Mouse (Mus musculus): ENCODE results near the gene Nxn.

Gene Nxn

DNA sequence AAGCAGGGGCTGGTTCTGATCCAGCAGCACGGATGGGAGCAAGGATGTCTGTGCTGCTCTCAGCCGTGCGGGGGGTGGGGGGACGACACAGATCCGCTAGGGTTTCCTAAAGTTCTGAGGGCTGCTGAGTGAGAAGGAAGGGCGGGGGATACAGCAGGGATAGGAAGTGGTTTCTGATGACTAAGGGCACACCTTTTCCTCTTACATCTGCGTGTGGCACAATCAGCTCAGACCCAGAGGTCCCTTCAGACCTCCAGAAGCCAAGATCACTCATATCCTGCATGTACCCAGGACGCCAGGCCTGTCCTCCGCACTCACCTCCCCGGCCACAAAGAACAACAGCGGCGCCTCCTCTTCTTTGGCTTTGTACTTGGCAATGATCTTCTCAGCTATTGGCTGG lies 137.7 kb downstream of the Nxn start:
- DNase-seq (ENCODE audit: low spot score in 2 of 2), result no peak

DNA sequence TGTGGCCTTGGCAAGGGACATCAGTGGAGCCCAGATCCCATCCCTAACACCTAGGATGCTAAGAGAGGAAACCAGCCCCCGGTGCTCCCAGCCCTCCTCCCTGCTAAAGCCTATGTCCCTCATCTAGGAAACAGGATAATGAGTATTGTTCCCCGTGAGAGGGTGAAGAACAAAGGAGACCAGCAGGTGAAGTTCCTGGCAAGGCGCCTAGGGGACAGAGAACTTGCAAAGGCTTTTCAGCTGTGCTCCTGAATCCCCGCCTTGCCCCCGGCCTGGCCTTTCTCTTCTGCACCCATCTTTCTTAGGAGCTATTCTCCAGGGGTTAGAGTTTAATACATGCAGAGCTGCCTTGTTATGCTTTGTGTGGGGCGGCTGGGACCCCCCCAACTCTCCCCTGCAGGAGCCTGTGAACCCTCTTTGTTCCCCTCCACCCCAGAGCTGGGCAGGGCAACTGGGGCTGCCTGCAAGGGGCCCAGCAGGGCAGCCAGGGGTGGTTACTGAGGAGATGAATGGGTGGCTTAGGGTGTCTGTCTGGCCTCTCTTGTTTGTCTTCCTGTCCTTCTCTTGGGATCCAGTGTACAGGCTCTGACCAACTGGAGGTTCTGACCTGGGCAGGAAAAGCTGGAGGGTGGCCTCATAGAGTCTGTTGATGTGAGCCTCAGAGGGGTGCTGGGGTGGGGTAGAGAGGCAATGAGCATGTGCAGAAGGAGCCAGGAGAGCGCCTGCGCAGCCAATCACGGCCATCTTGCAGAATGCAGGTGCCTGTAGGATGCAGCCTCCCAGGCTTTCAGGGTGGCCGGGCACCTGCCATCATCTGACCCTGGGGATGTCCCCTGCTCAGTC lies 138.5 kb downstream of the Nxn start:
- no peak for DNase-seq (ENCODE audit: low spot score in 2 of 2)

DNA sequence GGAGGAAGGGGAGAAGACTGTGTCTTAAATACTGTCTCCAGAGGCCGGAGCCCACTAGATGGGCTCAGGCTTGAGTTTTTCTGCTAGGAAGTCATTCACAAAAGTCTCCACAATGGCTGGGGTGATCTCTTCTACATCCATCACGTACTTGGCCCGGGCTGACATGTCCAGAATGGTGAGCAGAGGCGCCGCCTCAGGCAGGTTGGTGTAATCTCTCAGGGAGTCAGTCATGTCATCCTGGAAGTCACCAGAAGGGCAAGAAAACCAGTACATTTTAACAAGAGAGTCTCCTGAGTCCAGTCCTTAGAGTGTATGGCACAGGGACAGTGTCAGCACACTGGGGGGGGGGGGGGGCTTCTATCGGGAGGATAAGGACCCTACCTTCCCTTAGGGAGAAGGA lies 140.4 kb downstream of the Nxn start:
- no peak for DNase-seq (ENCODE audit: low spot score in 2 of 2)

DNA sequence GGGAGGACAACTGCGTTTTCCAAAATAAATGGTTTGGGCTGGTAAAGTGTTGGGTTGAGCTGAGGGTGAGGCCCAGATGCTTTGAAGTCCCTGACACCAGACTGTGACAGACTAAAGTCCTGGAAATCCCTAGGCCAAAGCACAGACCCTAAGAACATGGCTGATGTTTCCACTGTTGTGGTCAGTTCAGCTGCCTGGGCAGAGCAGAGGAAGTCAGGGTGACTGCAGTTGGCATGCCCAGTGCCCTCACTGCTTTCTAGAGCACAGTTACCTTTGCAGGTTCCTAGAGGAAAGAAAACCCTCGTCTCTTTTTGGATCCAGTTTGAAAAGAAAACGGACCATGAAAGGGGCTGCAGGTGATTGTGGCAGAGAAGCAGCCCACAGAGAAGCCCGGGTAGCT lies 141.6 kb downstream of the Nxn start:
- DNase-seq (ENCODE audit: low spot score in 2 of 2), result no peak

DNA sequence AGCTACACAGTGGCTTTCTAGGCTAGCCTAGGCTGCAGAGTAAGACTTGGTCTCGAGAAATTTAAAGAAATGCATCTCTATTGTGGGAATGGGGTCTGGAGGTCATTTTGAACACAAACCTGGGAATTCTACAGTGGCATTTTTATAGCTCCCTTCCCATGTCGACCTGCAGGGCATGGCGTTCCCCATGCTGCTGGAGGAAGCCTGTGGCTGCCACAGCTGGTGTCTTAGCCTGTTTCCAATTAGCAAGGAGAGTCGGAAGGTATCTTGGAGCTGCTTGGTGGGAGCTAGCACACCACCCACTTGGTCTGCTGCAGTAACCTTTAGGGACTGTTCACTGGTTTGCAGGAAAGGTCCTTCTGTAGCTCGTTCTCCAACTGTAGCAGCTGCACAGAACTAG lies 142.8 kb downstream of the Nxn start:
- no peak for DNase-seq (ENCODE audit: low spot score in 2 of 2)

DNA sequence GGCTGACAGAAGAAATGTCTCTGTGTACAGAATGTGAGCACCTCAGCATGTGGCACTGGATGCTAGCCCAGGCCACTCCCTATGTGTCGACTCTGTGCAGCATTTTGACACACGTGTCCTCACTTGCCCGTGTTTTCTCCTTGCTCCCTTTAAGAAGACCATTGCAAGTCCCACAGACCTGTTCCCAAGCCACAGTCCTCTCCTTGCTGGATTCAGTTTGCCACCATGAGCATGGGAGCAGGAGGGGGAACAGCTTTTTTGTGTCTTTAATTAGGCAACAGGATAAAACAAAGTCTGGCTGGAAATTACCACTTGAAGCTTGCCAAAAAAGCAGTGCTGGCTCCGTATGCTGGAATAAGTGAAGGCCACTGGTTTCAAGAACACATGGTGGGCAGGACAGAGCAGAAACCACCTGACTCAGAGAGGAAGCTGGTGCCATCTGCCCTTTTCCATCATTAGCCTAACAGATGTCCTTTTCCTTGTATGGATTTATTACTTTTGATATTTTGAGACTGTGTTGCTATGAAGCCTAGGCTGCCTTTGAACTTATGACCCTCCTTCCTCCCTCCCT lies 143.4 kb downstream of the Nxn start:
- peak in 1 of 2 experiments; percentile 32 for DNase-seq (ENCODE audit: low spot score in 2 of 2)

DNA sequence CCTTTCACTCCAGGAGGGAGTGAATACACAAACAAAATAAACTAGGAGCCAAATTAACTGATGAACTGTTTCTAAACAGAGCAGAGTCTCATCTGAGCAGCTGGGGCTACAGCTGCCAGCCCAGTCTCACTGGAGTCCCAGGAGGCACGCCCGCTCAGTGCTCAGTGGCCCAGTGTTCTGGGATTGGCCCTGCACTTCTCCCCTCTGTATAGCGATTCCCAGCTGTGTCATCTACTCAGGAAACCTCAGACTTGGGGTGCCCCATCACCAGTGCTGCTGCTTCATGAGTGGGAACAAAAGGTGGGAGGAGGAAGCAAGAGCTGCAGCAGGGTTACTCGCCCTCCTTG lies 145.0 kb downstream of the Nxn start:
- no peak for DNase-seq (ENCODE audit: low spot score in 2 of 2)

DNA sequence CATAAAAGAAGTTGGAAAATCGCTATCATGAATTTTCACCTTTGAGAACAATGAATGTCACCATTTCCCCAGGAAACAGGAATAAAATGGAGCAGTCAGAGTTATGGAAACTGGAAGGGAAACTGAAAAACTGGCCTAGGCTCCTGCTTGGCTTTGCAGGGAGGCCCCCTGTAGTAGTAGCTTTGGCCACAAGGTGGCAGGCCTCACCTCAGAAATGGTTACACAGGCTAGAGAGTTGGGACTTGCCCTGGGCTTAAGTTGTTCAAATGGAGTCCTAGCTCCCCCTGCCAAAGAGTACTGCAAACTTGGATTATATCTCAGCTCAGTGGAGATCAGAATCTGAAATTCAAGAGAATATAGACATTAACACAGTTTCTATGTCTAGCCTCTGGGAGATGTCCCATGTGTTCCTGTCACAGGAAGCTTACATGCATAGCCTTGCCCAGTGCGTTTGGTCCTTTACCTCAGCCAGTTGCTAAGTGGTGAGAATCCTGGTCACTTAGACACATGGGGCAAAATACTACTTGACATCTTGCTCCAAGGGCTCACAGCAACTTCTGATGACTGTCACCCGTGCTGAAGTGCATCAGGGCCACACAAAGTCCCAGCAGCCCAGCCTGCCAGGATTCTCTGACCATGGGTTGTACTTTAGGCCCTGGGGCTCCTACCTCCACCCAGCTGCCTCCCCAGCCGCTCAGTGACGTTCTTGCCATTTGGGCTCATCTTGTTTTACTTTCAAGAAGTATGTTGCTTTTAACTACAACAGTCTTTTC lies 145.6 kb downstream of the Nxn start:
- peak; percentile 79 to 86 for DNase-seq (ENCODE audit: low spot score in 2 of 2)

DNA sequence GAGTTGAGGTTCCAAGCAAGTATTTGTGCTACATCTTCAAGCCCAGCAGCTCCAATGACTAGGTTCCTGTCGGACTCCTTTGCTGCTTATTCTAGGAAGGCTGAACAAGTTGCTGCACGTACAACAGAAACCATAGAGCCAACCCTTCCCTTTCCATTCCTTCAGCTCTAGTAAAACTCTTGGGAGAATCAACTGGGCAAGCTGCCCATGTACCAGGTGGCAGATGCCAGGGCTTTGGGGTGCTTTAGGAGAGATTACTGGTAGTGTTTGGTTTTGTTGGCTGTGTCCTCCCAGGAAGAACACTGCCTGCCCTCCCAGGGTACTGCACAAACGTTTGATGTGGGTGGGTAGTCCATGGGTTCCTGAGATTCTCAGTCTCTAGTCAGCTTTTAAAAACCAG lies 146.9 kb downstream of the Nxn start:
- no peak for DNase-seq (ENCODE audit: low spot score in 2 of 2)

DNA sequence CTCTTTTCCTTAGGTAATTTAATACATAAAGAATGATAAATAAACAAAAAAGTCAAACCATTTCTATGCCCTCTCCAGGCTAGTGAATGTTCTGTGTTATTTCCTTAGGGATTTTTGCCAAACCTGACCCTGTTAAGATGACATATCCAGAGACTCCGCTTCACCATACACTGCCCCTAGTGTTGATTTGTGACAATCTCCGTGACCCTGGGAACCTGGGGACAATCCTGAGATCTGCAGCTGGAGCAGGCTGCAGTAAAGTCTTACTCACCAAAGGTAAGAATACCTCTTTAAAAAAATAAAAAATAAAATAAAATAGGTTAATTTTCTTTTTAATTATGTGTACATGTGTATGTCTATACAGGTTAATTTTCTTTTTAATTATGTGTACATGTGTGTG lies 151.7 kb downstream of the Nxn start:
- no peak for DNase-seq (ENCODE audit: low spot score in 2 of 2)

DNA sequence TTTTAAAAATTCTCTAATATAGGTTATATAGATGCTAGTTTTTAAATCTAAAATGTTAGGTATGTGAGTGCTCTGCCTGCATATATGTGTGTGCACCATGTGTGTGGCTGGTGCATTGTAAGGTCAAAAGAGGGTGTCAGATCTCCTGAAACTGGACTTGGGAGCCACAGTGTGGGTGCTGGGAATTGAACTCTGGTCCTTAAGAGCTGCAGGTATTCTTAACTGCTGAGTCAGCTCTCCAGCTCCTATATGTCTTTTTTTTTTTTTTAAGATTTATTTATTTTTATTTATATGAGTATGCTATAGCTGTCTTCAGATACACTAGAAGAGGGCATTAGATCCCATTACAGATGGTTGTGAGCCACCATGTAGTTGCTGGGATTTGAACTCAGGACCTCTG lies 152.5 kb downstream of the Nxn start:
- DNase-seq (ENCODE audit: low spot score in 2 of 2), result no peak

DNA sequence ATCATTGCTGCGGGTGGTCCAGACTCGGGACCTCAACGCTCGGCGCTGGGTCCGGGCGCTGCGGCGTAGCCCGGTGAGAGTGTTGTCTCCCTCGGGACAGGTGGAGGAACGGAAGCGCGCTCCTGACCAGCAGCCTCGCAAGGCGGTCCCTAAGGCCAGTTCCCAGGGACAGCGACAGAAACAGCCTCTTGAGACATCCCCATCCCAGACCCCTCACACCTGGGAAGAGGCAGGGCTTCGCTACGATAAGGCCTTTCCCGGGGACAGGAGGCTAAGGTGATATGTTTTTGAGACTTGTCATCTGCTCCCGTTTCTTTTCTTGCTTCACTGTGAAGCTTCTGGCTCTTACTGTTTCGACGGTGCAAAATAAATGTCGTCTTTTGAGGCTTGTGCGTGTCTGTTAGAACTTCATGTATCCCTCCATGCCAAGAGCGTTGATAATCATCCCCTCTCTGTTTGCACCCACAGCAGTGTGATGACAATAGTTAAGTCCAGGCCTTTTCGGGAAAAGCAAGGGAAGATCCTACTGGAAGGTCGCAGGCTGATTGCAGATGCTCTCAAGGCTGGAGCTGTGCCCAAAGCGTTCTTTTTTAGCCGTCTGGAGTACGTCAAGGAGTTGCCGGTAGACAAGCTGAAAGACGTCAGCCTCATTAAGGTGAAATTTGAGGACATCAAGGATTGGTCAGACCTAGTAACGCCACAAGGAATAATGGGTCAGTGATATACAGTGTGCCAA lies 155.0 kb downstream of the Nxn start:
- DNase-seq (ENCODE audit: low spot score in 2 of 2), result no peak

DNA sequence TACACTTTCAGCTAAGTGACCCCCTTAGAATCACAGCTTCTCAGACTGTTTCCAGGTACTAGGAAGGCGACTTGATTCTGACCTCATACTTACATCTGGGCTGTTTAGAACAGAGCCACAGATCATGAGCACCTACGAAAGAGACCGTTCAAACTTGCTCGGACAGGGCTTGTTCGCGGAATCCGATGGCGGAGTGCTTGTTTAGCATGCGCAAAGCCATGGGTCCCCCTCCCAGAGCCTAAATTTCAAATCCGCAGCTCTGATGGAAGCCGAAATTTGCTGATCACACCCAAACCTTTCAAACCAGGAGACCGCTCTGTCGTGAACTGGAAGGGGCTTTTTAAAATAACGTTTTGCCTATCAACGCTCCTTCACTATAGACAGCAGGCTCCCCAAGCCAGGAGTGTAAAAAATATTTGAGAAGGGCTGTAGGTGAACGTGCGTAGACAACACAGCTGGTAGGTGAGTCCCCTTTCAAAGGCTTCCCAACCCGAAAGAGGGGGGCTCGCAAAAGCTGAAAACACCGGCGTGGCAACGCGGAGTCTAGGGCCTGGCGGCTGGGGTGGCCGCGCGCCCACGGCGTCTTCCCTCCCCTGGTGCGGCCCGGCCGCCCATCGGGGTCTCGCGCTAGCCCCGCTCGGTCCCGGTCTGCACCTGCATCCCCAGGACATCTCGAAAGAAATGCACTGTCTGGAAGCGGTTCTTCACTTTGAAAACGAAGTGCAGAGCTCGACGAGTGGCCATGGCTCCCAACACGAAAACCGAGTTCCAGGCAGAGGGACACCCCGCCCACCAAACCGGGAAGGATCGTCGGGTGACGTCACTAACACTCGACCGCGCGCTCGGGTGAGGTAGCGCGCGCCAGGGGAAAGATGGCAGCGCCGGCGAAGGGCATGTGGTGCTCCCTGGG lies 155.8 kb downstream of the Nxn start, which contains the start of the genes Mrm3 and Glod4:
Mrm3 (plus strand) TSS at position 815 of the 910 bp plus-strand sequence.
Glod4 (minus strand) TSS at position 825 of the 910 bp plus-strand sequence.
- peak; percentile 93 to 94 for DNase-seq (ENCODE audit: low spot score in 2 of 2)

DNA sequence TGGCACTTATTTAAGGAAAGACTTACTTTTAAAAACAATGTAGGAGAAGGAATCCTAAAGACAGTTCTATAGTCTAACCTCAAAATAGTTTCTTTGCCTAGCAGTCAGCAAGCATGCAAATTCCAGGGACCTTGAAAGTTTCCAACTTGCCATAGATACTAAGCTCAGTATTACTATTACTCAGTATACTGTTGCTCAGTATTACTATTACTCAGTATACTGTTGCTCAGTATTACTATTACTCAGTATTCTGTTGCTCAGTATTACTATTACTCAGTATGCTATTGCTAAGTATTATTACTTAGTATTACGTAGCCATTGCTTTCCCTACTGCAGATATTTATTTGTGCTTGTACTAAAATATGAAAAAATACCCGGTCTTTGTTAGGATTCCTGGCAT lies 159.2 kb downstream of the Nxn start:
- no peak for DNase-seq (ENCODE audit: low spot score in 2 of 2)

DNA sequence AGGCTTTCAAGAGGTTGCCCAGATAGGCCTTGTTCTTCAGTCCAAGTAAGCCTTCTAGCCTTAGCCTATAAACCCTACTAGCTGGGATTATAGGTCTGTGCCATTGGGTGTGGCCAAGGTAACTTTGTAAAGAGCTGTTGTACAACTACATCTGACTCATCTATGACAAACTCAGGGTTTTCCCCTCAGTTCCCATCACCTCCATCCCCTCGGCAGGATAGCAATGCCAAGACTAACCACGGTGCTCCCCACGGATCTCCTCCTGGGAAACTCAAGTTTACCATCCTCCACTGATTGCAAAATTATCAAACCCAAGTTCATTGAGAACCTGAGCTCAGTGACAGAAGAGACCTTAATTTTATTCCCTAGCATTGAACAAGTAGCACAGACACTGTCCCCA lies 162.8 kb downstream of the Nxn start:
- no peak for DNase-seq (ENCODE audit: low spot score in 2 of 2)

DNA sequence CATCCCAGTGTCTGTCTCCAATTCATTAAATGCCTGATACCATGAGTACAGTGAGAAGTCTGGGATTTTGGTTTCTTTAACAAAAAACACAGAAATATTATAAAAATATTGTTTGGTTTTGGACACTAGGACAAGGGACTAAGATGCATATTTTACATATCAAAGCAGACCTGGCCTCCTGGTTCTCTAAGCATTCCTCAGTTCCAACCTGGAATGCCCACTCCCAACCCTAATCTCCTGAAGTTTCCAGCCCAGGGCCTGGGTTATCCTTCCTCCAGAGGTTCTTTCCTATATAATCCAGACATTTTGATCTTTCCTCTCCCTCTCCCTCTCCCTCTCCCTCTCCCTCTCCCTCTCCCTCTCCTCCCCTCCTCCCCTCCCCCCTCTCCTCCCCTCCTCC lies 173.9 kb downstream of the Nxn start:
- no peak for DNase-seq (ENCODE audit: low spot score in 2 of 2)

DNA sequence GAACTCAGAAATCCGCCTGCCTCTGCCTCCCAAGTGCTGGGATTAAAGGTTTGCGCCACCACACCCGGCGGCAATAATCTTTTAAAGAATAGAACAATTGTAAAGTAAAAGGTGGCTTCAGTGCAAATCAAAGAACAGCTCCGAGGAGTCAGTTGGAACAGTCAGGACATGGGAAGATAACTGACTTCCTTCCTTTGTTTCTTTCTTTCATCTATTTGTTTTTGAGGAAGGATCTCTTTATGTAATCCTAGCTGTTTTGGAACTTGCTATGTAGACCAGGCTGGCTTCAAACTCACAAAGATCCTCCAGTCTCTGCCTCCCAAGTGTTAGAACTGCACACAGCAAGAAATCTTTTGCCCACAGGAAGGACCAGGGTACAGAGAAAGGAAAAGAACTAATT lies 174.3 kb downstream of the Nxn start:
- DNase-seq (ENCODE audit: low spot score in 2 of 2), result no peak

DNA sequence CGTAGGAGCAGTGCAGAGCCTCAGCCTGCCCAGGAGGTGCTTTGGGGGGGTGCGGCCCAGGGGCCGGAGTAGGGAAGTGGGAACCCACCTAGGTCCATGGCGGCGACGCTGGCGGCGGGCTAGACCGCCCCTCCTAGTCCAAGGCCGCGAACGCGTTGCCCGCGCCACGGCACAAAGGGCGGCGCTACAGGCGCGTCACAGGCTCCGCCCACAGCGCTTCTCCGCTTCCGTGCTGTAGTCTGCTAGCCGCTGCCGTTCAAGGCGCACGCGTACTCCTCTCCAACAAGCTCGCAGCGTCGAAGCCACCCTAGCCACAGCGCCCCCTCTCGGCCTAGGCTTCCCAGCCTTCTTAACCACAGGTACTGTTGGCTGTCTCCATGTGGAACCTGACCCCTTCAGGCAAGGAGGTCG lies 181.5 kb downstream of the Nxn start, which contains the start of the genes Dbil5 and Gemin4:
Dbil5 (plus strand) TSS at position 219 of the 411 bp plus-strand sequence.
Gemin4 (minus strand) TSS at position 275 of the 411 bp plus-strand sequence.
- DNase-seq (ENCODE audit: low spot score in 2 of 2), result peak; percentile 95 to 97

DNA sequence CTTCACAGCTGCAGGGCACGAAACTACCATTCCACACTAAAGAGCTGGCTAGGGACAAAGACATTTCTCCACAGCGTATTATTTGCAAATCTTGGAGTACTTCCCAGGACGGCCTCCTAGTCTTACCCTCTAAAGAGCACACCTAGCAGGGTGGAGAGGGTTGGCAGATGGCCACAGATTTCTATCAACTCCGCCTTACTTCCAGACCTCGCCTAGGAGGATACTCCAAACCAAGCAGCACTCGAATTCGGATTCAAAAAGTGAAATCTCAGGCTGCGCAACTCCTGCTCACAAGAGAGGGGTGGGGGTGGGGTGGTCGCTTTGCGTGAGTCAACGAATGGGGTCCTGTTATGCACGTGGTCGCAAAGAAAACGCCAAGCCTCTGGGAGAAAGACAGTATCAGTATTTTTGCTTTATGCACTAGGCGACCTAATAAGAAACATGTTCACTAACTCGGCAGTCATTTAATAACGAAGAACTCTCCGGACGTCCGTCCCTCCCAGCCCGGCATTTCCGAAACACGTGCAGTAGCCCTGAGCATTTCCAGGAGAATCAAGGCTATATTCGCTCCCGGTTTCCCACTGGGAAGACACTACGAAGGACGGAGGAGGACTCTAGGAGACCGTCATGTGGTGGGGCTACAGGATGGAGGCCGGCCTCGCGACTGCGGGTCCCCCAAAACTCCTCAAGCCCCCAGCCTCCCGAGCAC lies 182.1 kb downstream of the Nxn start:
- DNase-seq (ENCODE audit: low spot score in 2 of 2), result no peak

DNA sequence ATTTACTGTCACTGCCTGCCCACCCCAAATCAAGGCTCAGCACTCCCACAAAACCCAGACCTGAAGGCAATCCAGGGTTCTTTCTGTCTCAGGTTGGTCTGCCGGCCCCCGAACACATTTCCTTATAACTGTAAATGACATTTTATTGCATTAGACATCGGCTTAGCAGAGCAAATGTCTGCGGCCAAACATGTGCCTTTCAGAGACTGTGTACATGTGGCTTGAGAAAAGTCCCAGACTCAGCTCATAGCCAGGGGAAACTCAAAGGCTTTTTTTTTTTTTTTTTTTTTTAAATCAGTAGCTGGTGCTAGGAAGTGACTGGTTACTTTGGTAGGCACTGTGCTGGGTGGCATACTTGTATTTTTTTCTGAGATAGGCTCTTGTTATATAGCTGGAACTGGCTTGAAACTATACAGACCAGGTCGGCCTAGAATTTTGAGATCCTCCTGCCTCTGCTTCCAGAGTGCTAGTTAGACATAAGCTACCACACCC lies 182.8 kb downstream of the Nxn start:
- no peak for DNase-seq (ENCODE audit: low spot score in 2 of 2)

Data from frontal cortex, postnatal 36 days (tissue).